Mouse (Mus musculus): Measurements from ENCODE around the gene Lims1.
"Not testable (repeated sequence)": the region's sequence is repeated elsewhere in the genome, so short reads cannot be mapped to it uniquely, and the experiment has no call there.

Lims1 gene

GRCm38 (mm10) chr10:58323028-58323991 lies at the start of gene Lims1:
TSS of gene Lims1 (plus strand) at chr10:58323466.
- DNase-seq (ENCODE audit: low spot score): peak; percentile 96

- no peak for DNase-seq (ENCODE audit: low spot score)
These were observed 41.0 kb upstream of the Lims1 start for GRCm38 (mm10) chr10:58282238-58282637.

GRCm38 (mm10) chr10:58290742-58291141 lies 32.5 kb upstream of the Lims1 start:
- no peak for DNase-seq (ENCODE audit: low spot score)

GRCm38 (mm10) chr10:58294246-58294645 lies 29.0 kb upstream of the Lims1 start:
- DNase-seq (ENCODE audit: low spot score): peak; percentile 21

DNA sequence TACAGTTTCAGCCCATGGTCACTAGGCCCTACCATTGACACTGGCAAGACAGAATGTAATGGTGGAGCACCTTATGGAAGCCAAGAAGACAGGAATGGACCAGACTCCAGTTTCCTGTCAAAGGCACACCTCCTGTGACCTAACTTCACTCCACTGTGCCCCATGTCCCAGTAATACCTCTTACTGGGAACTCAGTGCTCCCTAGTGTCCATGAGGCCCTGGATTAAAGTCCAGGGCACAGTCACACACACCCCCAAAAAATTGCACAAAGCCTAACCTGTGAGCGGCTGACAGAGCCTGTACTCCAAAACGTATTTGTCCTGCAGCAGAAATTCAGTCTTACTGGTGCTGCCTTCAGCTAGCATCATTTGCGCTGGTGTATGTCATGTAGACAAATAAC lies 27.7 kb upstream of the Lims1 start:
- no peak for DNase-seq (ENCODE audit: low spot score)

GRCm38 (mm10) chr10:58304996-58305395 lies 18.3 kb upstream of the Lims1 start:
- no peak for DNase-seq (ENCODE audit: low spot score)

GRCm38 (mm10) chr10:58306897-58307296 lies 16.4 kb upstream of the Lims1 start:
- no peak for DNase-seq (ENCODE audit: low spot score)

DNA sequence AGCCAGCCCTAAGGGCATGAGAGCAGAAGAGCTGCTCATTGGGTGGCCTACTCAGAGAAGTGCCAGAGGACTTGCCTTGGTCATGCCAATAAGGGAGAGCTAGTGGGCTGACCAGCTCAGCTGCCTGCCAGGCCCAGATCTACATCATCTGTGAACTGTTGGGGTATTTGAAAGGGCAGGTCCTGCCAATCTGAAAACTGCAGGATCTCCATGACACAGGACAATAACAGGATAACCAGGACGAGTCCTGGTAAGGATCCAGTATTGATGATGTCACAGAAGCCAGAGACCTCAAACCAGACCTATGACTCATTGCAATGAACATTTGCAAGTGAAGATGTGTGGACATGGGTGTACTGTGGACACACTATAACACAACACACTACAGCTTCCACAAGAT lies 12.5 kb upstream of the Lims1 start:
- DNase-seq (ENCODE audit: low spot score): no peak

- no peak for DNase-seq (ENCODE audit: low spot score)
These were observed 10.4 kb upstream of the Lims1 start for GRCm38 (mm10) chr10:58312887-58313286.

- no peak for DNase-seq (ENCODE audit: low spot score)
These were observed 2.4 kb upstream of the Lims1 start for GRCm38 (mm10) chr10:58320881-58321280.

DNA sequence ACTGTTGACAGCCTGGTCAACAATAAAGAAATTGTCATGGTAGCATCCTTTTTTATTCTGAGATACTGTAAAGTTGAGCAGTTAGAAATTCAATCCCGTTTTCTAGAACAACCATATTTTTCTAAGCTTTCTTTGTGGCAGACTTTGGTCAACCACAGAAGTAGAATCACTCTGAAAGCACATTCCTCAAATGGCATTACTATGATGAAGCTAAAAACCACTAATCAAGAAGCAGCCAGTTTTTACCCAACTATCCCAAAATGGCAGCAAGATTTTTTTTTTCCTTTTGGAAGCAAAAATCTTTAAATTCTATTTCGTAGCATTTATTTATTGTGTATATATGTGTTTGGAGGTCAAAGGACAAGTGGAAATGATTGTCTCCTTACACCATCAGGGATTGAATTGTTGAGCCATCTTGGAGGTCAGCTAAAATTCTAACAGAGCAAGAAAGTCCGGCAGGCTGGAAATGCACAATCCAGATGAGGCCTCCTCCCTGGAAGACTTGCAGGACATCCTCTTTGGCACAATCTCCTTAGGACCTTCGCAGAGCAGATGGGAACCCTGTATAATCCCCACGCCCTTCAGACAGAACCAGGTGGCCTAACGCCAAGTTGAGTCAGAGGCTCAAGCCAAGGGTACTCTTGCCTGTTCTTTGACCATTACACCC lies 772 bp upstream of the Lims1 start:
- no peak for DNase-seq (ENCODE audit: low spot score)

DNA sequence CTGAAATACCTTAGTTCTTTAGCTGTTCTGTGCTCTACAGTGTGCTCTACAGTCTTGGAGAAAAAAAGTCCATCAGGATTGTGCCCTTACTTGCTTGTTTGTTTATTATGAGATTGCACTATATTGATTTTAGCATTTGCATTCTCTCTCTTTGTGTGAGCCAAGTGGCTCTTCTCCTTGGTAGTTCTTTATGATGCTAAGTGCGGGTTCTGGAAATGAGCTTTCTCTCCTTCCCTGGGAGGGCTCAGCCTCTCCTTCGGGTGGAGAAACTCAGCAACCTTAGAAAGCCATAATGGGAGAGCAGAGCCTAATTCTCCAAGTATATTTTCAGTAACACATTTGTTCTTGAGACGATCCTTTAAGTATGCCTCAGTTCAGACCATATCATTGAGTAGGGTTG lies 3.0 kb downstream of the Lims1 start:
- no peak for DNase-seq (ENCODE audit: low spot score)

DNA sequence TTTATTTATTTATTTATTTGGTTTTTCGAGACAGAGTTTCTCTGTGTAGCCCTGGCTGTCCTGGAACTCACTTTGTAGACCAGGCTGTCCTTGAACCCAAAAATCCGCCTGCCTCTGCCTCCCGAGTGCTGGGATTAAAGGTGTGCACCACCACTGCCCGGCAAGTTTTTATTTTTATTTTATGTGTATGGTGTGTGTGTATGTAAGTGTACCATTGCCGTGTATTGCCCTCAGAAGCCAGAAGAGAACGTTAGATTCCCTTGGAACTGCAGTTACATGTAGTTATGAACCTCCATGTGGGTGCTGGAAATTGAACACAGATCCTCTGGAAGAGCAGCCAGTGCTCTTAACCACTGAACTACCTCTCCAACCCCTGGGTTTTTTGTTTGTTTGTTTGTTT lies 4.6 kb downstream of the Lims1 start:
- not testable (repeated sequence) for DNase-seq (ENCODE audit: low spot score)

- no peak for DNase-seq (ENCODE audit: low spot score)
These were observed 5.3 kb downstream of the Lims1 start for GRCm38 (mm10) chr10:58328517-58329108.

- DNase-seq (ENCODE audit: low spot score): no peak
These were observed 7.4 kb downstream of the Lims1 start for GRCm38 (mm10) chr10:58330635-58331034.

GRCm38 (mm10) chr10:58331741-58332140 lies 8.5 kb downstream of the Lims1 start:
- no peak for DNase-seq (ENCODE audit: low spot score)

- no peak for DNase-seq (ENCODE audit: low spot score)
These were observed 10.1 kb downstream of the Lims1 start for GRCm38 (mm10) chr10:58333414-58333813.

DNA sequence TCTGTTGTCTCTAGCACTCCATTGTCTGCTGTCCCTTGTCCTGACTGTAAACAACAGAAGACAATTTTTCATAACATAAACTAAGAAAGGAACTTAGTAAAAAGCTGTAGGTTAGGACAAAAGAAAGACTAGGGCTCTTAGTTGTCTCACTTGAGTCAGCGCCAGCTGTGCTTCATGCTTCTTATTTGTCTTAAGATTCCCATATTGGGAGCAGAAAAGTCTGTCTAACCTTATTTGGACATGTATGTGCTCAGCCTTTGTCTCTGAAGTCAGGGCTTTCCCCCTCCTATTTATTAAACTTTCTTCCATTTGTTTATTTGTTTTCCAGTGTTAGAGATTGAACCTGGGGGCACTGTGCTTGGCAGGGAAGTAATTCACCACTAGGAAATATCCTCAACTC lies 12.9 kb downstream of the Lims1 start:
- no peak for DNase-seq (ENCODE audit: low spot score)

- not testable (repeated sequence) for DNase-seq (ENCODE audit: low spot score)
These were observed 13.8 kb downstream of the Lims1 start for GRCm38 (mm10) chr10:58337091-58337490.

DNA sequence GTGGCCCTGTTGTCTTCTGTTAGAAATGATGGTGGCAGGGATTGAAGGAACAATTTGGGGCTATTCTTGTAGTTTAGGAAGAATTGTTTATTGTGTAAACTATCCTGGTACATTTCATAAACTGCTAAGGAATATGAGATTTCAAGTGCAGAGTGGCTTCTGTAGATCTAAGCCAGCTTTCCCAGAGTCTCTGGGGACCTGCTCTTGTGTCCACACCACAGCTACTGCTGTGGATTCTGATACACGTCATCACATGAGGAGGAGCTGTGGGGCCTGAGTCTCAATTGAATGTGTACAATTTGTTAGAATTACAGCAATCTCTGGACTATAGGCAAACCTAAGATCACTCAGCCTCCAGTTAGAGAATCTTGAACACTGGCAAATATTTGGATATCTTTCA lies 15.3 kb downstream of the Lims1 start:
- no peak for DNase-seq (ENCODE audit: low spot score)

- no peak for DNase-seq (ENCODE audit: low spot score)
These were observed 18.4 kb downstream of the Lims1 start for GRCm38 (mm10) chr10:58341685-58342084.

DNA sequence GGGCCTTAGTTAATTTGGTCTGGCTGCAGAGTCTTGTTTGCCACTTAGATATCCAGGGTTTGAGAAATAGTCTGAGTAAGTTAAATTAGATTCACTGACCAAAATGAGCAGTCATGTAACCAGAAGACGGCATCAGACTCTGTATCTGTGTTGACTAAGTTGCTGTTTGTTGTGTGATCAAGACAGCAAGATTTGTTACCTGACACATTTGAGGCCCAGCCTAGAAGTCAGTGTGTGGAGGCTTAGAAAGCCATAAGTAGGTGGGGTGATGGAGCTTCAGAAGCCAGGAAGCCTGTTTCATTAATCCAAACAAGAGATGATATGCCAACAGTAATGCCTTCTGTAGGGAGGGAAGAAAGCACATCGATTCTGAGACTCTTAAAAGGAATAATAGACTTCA lies 18.9 kb downstream of the Lims1 start:
- no peak for DNase-seq (ENCODE audit: low spot score)

- DNase-seq (ENCODE audit: low spot score): no peak
These were observed 20.3 kb downstream of the Lims1 start for GRCm38 (mm10) chr10:58343552-58343951.
